Mouse (Mus musculus): Measurements from ENCODE around the gene Hephl1. TPM values are rescaled to one million over a fixed set of nuclear protein-coding genes. Genes with fewer than 3 reads are reported as not detected.

The Hephl1 gene
- polyA plus RNA-seq (2014; fragmentation: Nextera tagmentation; extraction: Ambion mirVana), result not detected in 2 replicates

DNA sequence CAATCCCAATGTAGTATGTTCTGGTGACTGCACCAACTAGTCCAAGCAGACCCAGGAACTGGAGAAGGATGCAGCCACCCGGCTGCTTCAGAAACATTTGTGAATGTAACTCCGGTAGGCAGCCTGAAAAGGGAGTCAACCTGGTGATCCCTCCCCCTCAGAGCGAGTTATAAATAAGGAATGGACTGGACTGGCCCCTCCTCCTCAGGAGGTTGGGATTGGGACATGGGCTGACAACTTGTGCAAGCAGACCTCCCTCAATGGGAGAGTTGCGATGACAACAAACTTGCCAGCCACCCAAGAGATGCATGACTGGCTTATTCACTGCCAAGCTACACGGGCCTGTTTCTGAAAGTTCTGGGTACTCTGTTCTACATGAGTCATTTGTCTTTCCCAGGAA lies at the start of gene Hephl1:
Gene Hephl1, minus strand, starts transcription at position 101 of the 400 bp plus-strand sequence.
- Histone ChIP-seq H3K27ac (ENCODE audit: low read depth, low read length) (no peak within 1 kb of the TSS), H3K9me3 (replicated peaks; ENCODE audit: control insufficient read depth, low read length) (no peaks in the 10 kb centered on the region), H3K4me2 (no peak within 1 kb of the TSS), H3K36me3 (ENCODE audit: control insufficient read depth, insufficient read depth, low read length) (no peaks in the 10 kb centered on the region), H3K9ac (ENCODE audit: low read depth, low read length) (no peak within 1 kb of the TSS), H3K4me3 (ENCODE audit: low read depth, low read length) (no peak within 1 kb of the TSS), H3K27me3 (ENCODE audit: control insufficient read depth, insufficient read depth, low read length) (no peaks in the 10 kb centered on the region), H3K4me1 (ENCODE audit: control insufficient read depth, insufficient read depth, low read length) (no peaks in the 10 kb centered on the region)
- ATAC-seq (replicated peaks; ENCODE audit: insufficient number of reproducible peaks, low FRiP score, low TSS enrichment), result no peak
- WGBS (ENCODE audit: insufficient replicate concordance), result 75% methylated on average over 5 of the region's 5 CpGs

DNA sequence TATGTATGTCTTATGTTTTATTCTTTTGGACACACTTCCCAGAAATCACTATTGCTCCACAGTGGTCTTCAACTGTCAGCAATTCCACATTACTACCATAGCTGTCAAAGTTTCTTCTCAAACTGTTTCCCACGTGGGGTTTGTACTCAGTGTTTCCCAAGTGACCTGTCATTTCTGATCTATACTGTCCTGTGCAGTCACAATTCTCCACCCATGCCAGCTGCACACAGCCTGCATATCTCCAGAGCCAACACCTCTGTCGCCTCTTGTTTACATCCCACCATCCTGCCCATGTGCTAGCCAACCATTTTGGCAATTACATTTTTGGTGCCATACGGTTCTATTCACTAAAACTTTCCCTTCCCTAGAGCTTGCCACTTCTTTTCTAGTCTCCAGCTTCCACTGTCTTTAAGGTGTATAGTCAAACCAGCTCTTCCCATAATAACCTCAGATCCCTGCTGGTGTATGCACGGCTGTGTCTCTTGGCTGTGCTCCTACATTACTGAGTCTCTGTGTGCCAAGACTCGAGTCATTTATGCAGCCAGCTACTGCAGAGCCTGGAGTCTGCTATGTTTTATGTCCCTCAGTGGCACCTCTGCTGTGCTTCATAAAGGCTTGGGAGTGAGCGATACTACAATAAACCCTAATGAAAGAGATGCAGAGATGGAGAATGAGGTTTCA lies 37.5 kb upstream of the Hephl1 start:
- no peak overlapping the region for H3K4me2 ChIP-seq
- ATAC-seq (replicated peaks; ENCODE audit: insufficient number of reproducible peaks, low FRiP score, low TSS enrichment), result no peak
- H3K27ac ChIP-seq (ENCODE audit: low read depth, low read length), result no peak overlapping the region
- no peaks in the 10 kb centered on the region for H3K27me3 ChIP-seq (ENCODE audit: control insufficient read depth, insufficient read depth, low read length)
- no peak overlapping the region for H3K9ac ChIP-seq (ENCODE audit: low read depth, low read length)
- H3K9me3 ChIP-seq (replicated peaks; ENCODE audit: control insufficient read depth, low read length), result no peaks in the 10 kb centered on the region
- H3K4me1 ChIP-seq (ENCODE audit: control insufficient read depth, insufficient read depth, low read length), result no peaks in the 10 kb centered on the region
- WGBS (ENCODE audit: insufficient replicate concordance), result 69% methylated on average over 6 of the region's 6 CpGs
- H3K4me3 ChIP-seq (ENCODE audit: low read depth, low read length), result no peak overlapping the region
- no peaks in the 10 kb centered on the region for H3K36me3 ChIP-seq (ENCODE audit: control insufficient read depth, insufficient read depth, low read length)

DNA sequence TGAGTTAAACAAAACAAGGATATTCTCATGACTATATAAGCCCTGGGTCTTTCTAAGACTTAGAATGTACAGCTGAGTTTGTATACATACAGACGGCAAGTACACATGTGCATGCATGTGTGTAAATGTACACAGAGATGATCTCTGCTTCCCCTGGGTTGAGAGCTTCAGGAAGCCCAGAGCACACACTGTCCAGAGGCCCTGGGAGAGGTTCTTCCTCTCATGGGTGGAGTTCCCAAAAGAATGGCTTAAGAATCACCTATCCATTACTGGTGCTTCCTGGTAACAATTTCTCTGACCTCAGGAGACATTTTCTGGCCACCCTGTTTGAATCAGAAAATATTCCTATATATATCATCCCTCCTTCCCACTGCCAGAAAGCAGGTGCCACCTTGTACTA lies 28.6 kb upstream of the Hephl1 start:
- Histone ChIP-seq H3K27me3 (ENCODE audit: control insufficient read depth, insufficient read depth, low read length) (no peaks in the 10 kb centered on the region), H3K27ac (ENCODE audit: low read depth, low read length) (no peak overlapping the region), H3K4me3 (ENCODE audit: low read depth, low read length) (no peak overlapping the region), H3K9ac (ENCODE audit: low read depth, low read length) (no peak overlapping the region), H3K36me3 (ENCODE audit: control insufficient read depth, insufficient read depth, low read length) (no peaks in the 10 kb centered on the region), H3K4me2 (no peak overlapping the region), H3K4me1 (ENCODE audit: control insufficient read depth, insufficient read depth, low read length) (no peaks in the 10 kb centered on the region), H3K9me3 (replicated peaks; ENCODE audit: control insufficient read depth, low read length) (no peaks in the 10 kb centered on the region)
- ATAC-seq (replicated peaks; ENCODE audit: insufficient number of reproducible peaks, low FRiP score, low TSS enrichment), result no peak
- 82% methylated on average over 1 of the region's 1 CpGs for WGBS (ENCODE audit: insufficient replicate concordance)

DNA sequence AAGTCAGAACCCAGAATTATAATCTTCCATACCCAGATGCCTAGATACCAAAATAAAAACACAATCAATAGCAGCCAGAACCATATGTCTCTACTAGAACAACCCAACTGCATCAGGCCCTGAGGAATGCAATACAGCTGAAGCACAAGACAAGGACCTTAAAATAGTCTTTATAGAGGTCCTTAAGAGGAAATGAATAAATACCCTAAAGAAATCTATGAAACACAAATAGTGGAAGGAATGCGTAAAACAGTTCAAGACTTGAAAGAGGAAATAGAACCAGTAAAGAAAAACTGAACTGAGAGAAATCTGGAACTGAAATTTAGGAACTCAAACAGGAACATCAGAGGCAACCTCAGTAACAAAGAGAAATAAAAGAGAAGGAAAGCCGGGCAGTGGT lies 14.0 kb upstream of the Hephl1 start:
- Histone ChIP-seq H3K9me3 (replicated peaks; ENCODE audit: control insufficient read depth, low read length) (no peaks in the 10 kb centered on the region), H3K4me2 (no peak overlapping the region), H3K4me1 (ENCODE audit: control insufficient read depth, insufficient read depth, low read length) (no peaks in the 10 kb centered on the region), H3K27me3 (ENCODE audit: control insufficient read depth, insufficient read depth, low read length) (no peaks in the 10 kb centered on the region), H3K4me3 (ENCODE audit: low read depth, low read length) (no peak overlapping the region), H3K27ac (ENCODE audit: low read depth, low read length) (no peak overlapping the region), H3K36me3 (ENCODE audit: control insufficient read depth, insufficient read depth, low read length) (no peaks in the 10 kb centered on the region), H3K9ac (ENCODE audit: low read depth, low read length) (no peak overlapping the region)
- ATAC-seq (replicated peaks; ENCODE audit: insufficient number of reproducible peaks, low FRiP score, low TSS enrichment), result no peak
- 89% methylated on average over 2 of the region's 2 CpGs for WGBS (ENCODE audit: insufficient replicate concordance)

DNA sequence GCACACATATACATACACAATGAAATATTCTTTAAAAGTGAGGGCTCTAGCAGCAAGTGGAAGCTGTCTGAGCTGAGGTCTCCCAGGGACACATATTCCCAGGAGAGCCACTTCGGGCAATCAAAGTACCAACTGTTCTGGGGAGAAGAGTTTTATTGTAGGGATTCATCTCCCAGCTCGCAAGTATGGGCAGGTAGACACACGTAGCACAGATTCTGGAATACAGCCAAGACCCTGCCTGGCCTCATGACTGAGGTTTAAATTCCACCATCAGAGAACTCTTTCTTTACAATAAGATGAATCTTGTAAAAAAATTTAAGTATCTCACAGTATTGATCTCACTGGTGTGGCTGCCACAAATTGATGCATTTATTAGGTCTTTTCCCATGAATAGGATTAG lies 10.5 kb upstream of the Hephl1 start:
- Histone ChIP-seq H3K4me3 (ENCODE audit: low read depth, low read length) (no peak overlapping the region), H3K9me3 (replicated peaks; ENCODE audit: control insufficient read depth, low read length) (no peaks in the 10 kb centered on the region), H3K36me3 (ENCODE audit: control insufficient read depth, insufficient read depth, low read length) (no peaks in the 10 kb centered on the region), H3K27ac (ENCODE audit: low read depth, low read length) (no peak overlapping the region), H3K9ac (ENCODE audit: low read depth, low read length) (no peak overlapping the region), H3K4me2 (no peak overlapping the region), H3K4me1 (ENCODE audit: control insufficient read depth, insufficient read depth, low read length) (no peaks in the 10 kb centered on the region), H3K27me3 (ENCODE audit: control insufficient read depth, insufficient read depth, low read length) (no peaks in the 10 kb centered on the region)
- 68% methylated on average over 3 of the region's 3 CpGs for WGBS (ENCODE audit: insufficient replicate concordance)
- ATAC-seq (replicated peaks; ENCODE audit: insufficient number of reproducible peaks, low FRiP score, low TSS enrichment), result no peak

DNA sequence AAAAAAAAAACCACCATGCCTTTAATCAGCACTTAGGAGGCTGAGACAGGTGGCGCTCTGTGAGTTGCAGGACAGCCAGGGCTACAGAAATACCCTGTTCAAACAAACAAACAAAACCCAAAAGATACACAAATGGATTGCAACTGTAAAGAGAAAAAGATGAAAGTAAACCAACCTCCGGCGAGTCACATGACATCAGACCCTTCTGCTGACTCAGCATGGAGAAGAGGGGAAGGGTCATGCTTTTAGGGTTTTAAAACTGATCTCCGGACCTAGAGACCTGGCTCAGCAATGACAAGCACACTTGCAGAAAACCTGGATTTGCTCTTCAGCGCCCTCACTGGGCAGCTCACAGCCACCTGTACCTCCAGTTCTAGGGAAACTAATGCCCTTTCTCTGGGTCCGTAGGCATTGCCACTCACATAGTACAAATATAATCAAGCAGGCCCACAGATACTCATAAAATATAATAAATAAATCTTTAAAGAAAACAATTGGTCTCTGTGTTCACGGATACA lies 9.0 kb upstream of the Hephl1 start:
- Histone ChIP-seq H3K4me2 (no peak overlapping the region), H3K9me3 (replicated peaks; ENCODE audit: control insufficient read depth, low read length) (no peaks in the 10 kb centered on the region), H3K27ac (ENCODE audit: low read depth, low read length) (no peak overlapping the region), H3K36me3 (ENCODE audit: control insufficient read depth, insufficient read depth, low read length) (no peaks in the 10 kb centered on the region), H3K27me3 (ENCODE audit: control insufficient read depth, insufficient read depth, low read length) (no peaks in the 10 kb centered on the region), H3K4me3 (ENCODE audit: low read depth, low read length) (no peak overlapping the region), H3K4me1 (ENCODE audit: control insufficient read depth, insufficient read depth, low read length) (no peaks in the 10 kb centered on the region), H3K9ac (ENCODE audit: low read depth, low read length) (no peak overlapping the region)
- ATAC-seq (replicated peaks; ENCODE audit: insufficient number of reproducible peaks, low FRiP score, low TSS enrichment), result no peak
- 44% methylated on average over 7 of the region's 7 CpGs for WGBS (ENCODE audit: insufficient replicate concordance)

DNA sequence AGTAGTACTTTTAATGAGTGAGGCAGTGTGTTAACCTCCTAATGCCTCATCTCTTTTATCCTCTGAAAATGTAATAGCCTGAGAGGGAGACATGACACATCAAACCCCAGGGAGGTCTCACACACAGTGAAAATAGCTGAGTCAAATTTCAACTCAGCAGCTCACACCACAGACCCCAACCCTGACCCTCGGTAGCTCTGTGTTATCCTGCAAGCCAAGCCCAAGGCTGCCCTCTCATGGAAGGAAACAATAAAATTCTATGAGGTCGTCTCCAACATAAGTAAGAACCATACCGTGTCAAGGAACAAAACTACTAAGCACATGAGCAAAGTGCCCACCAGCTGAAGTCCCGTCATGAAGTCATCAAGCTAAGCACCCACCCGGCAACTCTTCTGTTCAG lies 8.3 kb upstream of the Hephl1 start:
- Histone ChIP-seq H3K36me3 (ENCODE audit: control insufficient read depth, insufficient read depth, low read length) (no peaks in the 10 kb centered on the region), H3K27ac (ENCODE audit: low read depth, low read length) (no peak overlapping the region), H3K9me3 (replicated peaks; ENCODE audit: control insufficient read depth, low read length) (no peaks in the 10 kb centered on the region), H3K4me3 (ENCODE audit: low read depth, low read length) (no peak overlapping the region), H3K4me2 (no peak overlapping the region), H3K9ac (ENCODE audit: low read depth, low read length) (no peak overlapping the region), H3K27me3 (ENCODE audit: control insufficient read depth, insufficient read depth, low read length) (no peaks in the 10 kb centered on the region), H3K4me1 (ENCODE audit: control insufficient read depth, insufficient read depth, low read length) (no peaks in the 10 kb centered on the region)
- ATAC-seq (replicated peaks; ENCODE audit: insufficient number of reproducible peaks, low FRiP score, low TSS enrichment), result no peak
- 45% methylated on average over 5 of the region's 5 CpGs for WGBS (ENCODE audit: insufficient replicate concordance)

DNA sequence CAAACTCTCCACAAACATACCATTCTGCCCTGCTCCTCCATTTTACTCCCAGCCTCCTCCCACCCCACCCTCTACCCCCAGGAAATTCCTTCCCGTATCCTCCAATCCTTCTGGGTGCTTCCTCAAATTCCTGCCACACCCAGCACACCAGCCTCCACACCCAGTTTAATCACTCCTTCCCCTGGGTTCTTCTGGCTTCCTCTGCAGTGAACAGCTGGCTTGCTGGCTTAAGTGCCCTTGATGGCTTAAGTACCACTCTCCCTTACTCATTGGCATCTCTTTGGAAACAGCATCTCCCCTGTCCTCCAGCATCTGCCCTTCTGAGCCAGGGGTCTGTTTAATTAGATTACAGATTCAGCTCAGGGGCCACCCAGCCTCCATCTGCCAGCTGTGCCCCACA lies 7.6 kb upstream of the Hephl1 start:
- WGBS (ENCODE audit: insufficient replicate concordance), result 57% methylated on average over 1 of the region's 1 CpGs
- Histone ChIP-seq H3K9ac (ENCODE audit: low read depth, low read length) (no peak overlapping the region), H3K27me3 (ENCODE audit: control insufficient read depth, insufficient read depth, low read length) (no peaks in the 10 kb centered on the region), H3K36me3 (ENCODE audit: control insufficient read depth, insufficient read depth, low read length) (no peaks in the 10 kb centered on the region), H3K4me1 (ENCODE audit: control insufficient read depth, insufficient read depth, low read length) (no peaks in the 10 kb centered on the region), H3K9me3 (replicated peaks; ENCODE audit: control insufficient read depth, low read length) (no peaks in the 10 kb centered on the region), H3K4me3 (ENCODE audit: low read depth, low read length) (no peak overlapping the region), H3K27ac (ENCODE audit: low read depth, low read length) (no peak overlapping the region), H3K4me2 (no peak overlapping the region)
- ATAC-seq (replicated peaks; ENCODE audit: insufficient number of reproducible peaks, low FRiP score, low TSS enrichment), result no peak

DNA sequence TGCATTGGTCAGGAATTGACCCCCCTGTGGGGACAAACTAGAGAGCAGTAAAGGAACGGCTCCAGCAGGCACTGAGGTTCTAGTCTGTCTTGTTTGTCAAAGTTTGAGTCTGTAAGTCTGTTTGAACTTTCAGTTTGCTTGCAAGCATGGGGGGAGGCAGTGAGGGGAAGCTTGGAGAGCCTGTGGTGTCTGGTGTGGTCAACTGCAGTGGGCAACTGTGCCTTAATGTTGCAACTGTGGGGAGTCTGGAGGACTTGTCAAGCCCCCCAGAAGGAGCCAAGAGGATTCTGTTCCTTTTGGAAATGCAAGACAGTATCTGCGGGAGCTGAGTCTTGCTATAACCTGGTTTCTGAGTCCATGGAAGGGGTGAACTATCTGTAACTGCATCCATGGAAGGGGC lies 4.3 kb upstream of the Hephl1 start:
- Histone ChIP-seq H3K27ac (ENCODE audit: low read depth, low read length) (no peak overlapping the region), H3K9me3 (replicated peaks; ENCODE audit: control insufficient read depth, low read length) (no peaks in the 10 kb centered on the region), H3K4me1 (ENCODE audit: control insufficient read depth, insufficient read depth, low read length) (no peaks in the 10 kb centered on the region), H3K27me3 (ENCODE audit: control insufficient read depth, insufficient read depth, low read length) (no peaks in the 10 kb centered on the region), H3K4me2 (no peak overlapping the region), H3K9ac (ENCODE audit: low read depth, low read length) (no peak overlapping the region), H3K36me3 (ENCODE audit: control insufficient read depth, insufficient read depth, low read length) (no peaks in the 10 kb centered on the region), H3K4me3 (ENCODE audit: low read depth, low read length) (no peak overlapping the region)
- no peak for ATAC-seq (replicated peaks; ENCODE audit: insufficient number of reproducible peaks, low FRiP score, low TSS enrichment)
- WGBS (ENCODE audit: insufficient replicate concordance), result 72% methylated on average over 2 of the region's 2 CpGs
